Mouse (Mus musculus): Measurements from ENCODE around the gene Igf1.

The Igf1 gene

GRCm38 (mm10) chr10:87858013-87858806, at the start of gene Igf1:
Gene Igf1, plus strand, starts transcription at chr10:87858265.
- TF ChIP-seq GATA4 (IDR thresholded peaks at IDR 0.05; ENCODE audit: insufficient replicate concordance, low read length) = no peak

GRCm38 (mm10) chr10:87812157-87813072, 45.6 kb upstream of the Igf1 start:
- TF ChIP-seq GATA4 (IDR thresholded peaks at IDR 0.05; ENCODE audit: insufficient replicate concordance, low read length) = no peak

- TF ChIP-seq GATA4 (IDR thresholded peaks at IDR 0.05; ENCODE audit: insufficient replicate concordance, low read length) = no peak
These were observed 44.9 kb upstream of the Igf1 start for GRCm38 (mm10) chr10:87813073-87813590.

GRCm38 (mm10) chr10:87816861-87817260, 41.2 kb upstream of the Igf1 start:
- no peak for TF ChIP-seq GATA4 (IDR thresholded peaks at IDR 0.05; ENCODE audit: insufficient replicate concordance, low read length)

GRCm38 (mm10) chr10:87817786-87818185, 40.3 kb upstream of the Igf1 start:
- TF ChIP-seq GATA4 (IDR thresholded peaks at IDR 0.05; ENCODE audit: insufficient replicate concordance, low read length) = no peak

GRCm38 (mm10) chr10:87821906-87822305, 36.2 kb upstream of the Igf1 start:
- no peak for TF ChIP-seq GATA4 (IDR thresholded peaks at IDR 0.05; ENCODE audit: insufficient replicate concordance, low read length)

- no peak for TF ChIP-seq GATA4 (IDR thresholded peaks at IDR 0.05; ENCODE audit: insufficient replicate concordance, low read length)
These were observed 28.1 kb upstream of the Igf1 start for GRCm38 (mm10) chr10:87830012-87830411.

- TF ChIP-seq GATA4 (IDR thresholded peaks at IDR 0.05; ENCODE audit: insufficient replicate concordance, low read length) = no peak
These were observed 27.4 kb upstream of the Igf1 start for GRCm38 (mm10) chr10:87830639-87831038.

- peak; percentile 95 for TF ChIP-seq GATA4 (IDR thresholded peaks at IDR 0.05; ENCODE audit: insufficient replicate concordance, low read length)
These were observed 26.0 kb upstream of the Igf1 start for GRCm38 (mm10) chr10:87832101-87832500.

GRCm38 (mm10) chr10:87839454-87839853, 18.6 kb upstream of the Igf1 start:
- TF ChIP-seq GATA4 (IDR thresholded peaks at IDR 0.05; ENCODE audit: insufficient replicate concordance, low read length) = no peak

- no peak for TF ChIP-seq GATA4 (IDR thresholded peaks at IDR 0.05; ENCODE audit: insufficient replicate concordance, low read length)
These were observed 15.6 kb upstream of the Igf1 start for GRCm38 (mm10) chr10:87842501-87842900.

GRCm38 (mm10) chr10:87844917-87845552, 13.0 kb upstream of the Igf1 start:
- no peak for TF ChIP-seq GATA4 (IDR thresholded peaks at IDR 0.05; ENCODE audit: insufficient replicate concordance, low read length)

GRCm38 (mm10) chr10:87847882-87848281, 10.2 kb upstream of the Igf1 start:
- TF ChIP-seq GATA4 (IDR thresholded peaks at IDR 0.05; ENCODE audit: insufficient replicate concordance, low read length) = no peak

- no peak for TF ChIP-seq GATA4 (IDR thresholded peaks at IDR 0.05; ENCODE audit: insufficient replicate concordance, low read length)
These were observed 9.6 kb upstream of the Igf1 start for GRCm38 (mm10) chr10:87848419-87848818.

- TF ChIP-seq GATA4 (IDR thresholded peaks at IDR 0.05; ENCODE audit: insufficient replicate concordance, low read length) = no peak
These were observed 6.6 kb upstream of the Igf1 start for GRCm38 (mm10) chr10:87851492-87851891.

Data from liver, adult (tissue).